Mouse (Mus musculus): Measurements from ENCODE around the gene Havcr2. TPM values are rescaled to one million over a fixed set of nuclear protein-coding genes. Genes with fewer than 3 reads are reported as not detected.

The Havcr2 gene
- polyA plus RNA-seq, 1 experiment from 2014 or later, result 0.23 TPM

Other genes with a start within 250 kb of the Havcr2 start
- gene Fndc9, start 219.4 kb upstream of the Havcr2 start, polyA plus RNA-seq (2015; fragmentation: Nextera tagmentation; extraction: Ambion mirVana), result 2.2 and 2.5 TPM in 2 replicates
- gene Cyfip2, start 142.1 kb upstream of the Havcr2 start, polyA plus RNA-seq (2015; fragmentation: Nextera tagmentation; extraction: Ambion mirVana), result 55.9 and 59.8 TPM in 2 replicates
- gene Itk, start 65.4 kb upstream of the Havcr2 start, polyA plus RNA-seq (2015; fragmentation: Nextera tagmentation; extraction: Ambion mirVana), result not detected in 2 replicates
- gene Fam71b, start 58.4 kb upstream of the Havcr2 start, polyA plus RNA-seq (2015; fragmentation: Nextera tagmentation; extraction: Ambion mirVana), result not detected in 2 replicates
- gene Med7, start 18.0 kb upstream of the Havcr2 start, polyA plus RNA-seq (2015; fragmentation: Nextera tagmentation; extraction: Ambion mirVana), result 94.8 and 95.0 TPM in 2 replicates
- not detected in 2 replicates for gene Gm12169, start 69.3 kb downstream of the Havcr2 start, polyA plus RNA-seq (2015; fragmentation: Nextera tagmentation; extraction: Ambion mirVana)
- gene BC053393, start 116.6 kb downstream of the Havcr2 start, polyA plus RNA-seq (2015; fragmentation: Nextera tagmentation; extraction: Ambion mirVana), result not detected in 2 replicates
- gene Dppa1, start 174.3 kb downstream of the Havcr2 start, polyA plus RNA-seq (2015; fragmentation: Nextera tagmentation; extraction: Ambion mirVana), result not detected in 2 replicates

Data from forebrain, embryonic 13.5 days (tissue).